Mouse (Mus musculus): ENCODE results near the gene D10Wsu102e. TPM values are rescaled to one million over a fixed set of nuclear protein-coding genes. Genes with fewer than 3 reads are reported as not detected.
"Not testable (repeated sequence)": the region's sequence is repeated elsewhere in the genome, so short reads cannot be mapped to it uniquely, and the experiment has no call there.

D10Wsu102e gene
- polyA plus RNA-seq, 1 experiment, result 0.50 TPM

DNA sequence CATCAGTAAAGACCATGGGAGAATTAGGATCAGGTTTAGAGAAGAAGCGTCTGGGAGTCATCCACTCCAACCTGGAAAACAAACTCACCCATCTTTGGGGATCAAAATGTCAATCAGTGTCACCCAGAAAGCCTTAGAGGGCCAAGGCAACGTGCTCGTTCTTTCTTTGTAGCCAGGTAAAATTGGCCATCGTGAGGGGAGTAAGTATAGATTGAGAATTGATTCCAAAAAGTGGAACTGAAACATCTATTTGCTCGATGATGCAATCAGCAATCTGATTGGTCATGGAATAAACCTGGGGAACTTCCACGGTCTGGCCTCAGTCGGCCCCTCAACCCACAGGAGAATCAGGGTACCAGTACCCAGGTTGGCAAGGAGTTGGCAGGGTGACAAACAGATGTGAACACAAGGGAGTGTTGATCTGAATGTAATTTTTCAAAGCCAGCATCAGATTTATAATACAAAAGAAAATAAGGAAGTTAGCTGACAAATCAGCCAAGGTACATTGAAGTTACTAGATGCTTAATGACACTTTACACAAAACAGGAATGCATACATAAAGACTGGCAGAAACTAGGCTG is 25.4 kb downstream of the D10Wsu102e start:
- H3ac ChIP-seq (ENCODE audit: control insufficient read depth, insufficient read length), result no peak overlapping the region
- TF ChIP-seq REST (IDR thresholded peaks at IDR 0.05; ENCODE audit: insufficient read depth, insufficient read length), result no peak
- no peaks in the 10 kb centered on the region for H3K79me2 ChIP-seq (ENCODE audit: control insufficient read depth, insufficient read depth)
- no peaks in the 10 kb centered on the region for H3K27me3 ChIP-seq (ENCODE audit: control insufficient read depth, insufficient read depth, insufficient read length)
- no peak overlapping the region for H3K4me3 ChIP-seq
- no peak overlapping the region for H3K4me2 ChIP-seq (ENCODE audit: low read depth)
- peaks cover 5% of the 10 kb centered on the region for H3K36me3 ChIP-seq (ENCODE audit: control insufficient read depth, insufficient read depth)

DNA sequence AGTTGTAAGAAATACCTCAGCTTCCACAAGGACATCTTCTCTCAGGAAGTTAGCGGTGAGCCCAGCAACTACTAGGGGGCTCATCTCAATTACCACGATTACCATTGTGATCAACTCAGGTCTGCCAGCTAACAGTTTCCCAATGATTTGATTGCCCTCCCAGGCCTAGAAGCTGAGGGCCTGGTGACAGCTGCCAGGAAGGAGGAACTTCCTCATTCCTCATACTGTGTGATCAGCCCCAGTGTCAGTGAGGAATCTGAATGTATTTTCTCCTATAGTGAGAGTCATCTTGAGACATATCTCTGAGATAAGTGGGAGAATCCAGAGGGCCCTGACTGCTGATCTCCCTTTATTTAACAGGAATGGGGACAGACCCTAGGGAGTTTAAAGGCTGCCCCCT is 37.3 kb downstream of the D10Wsu102e start:
- Histone ChIP-seq H3K36me3 (ENCODE audit: control insufficient read depth, insufficient read depth) (no peaks in the 10 kb centered on the region), H3K79me2 (ENCODE audit: control insufficient read depth, insufficient read depth) (no peaks in the 10 kb centered on the region), H3K4me3 (no peak overlapping the region), H3ac (ENCODE audit: control insufficient read depth, insufficient read length) (no peak overlapping the region), H3K27me3 (ENCODE audit: control insufficient read depth, insufficient read depth, insufficient read length) (no peaks in the 10 kb centered on the region), H3K4me2 (ENCODE audit: low read depth) (no peak overlapping the region)
- no peak for TF ChIP-seq POLR2AphosphoS2 (IDR thresholded peaks at IDR 0.05; ENCODE audit: insufficient read length, low read depth)
- no peak for TF ChIP-seq MYOD1 (IDR thresholded peaks at IDR 0.05; ENCODE audit: control insufficient read depth in 1 of 3, insufficient read length in 2 of 3, low read depth in 2 of 3)
- TF ChIP-seq MAX (IDR thresholded peaks at IDR 0.05; ENCODE audit: low read depth), result no peak
- TF ChIP-seq CEBPB (IDR thresholded peaks at IDR 0.05; ENCODE audit: insufficient read depth, poor library complexity, severe bottlenecking), result no peak
- no peak for TF ChIP-seq TCF3 (IDR thresholded peaks at IDR 0.05; ENCODE audit: insufficient read length, low read depth)

GRCm38 (mm10) chr10:83400896-83401295 is 40.9 kb downstream of the D10Wsu102e start:
- not testable (repeated sequence) for H3K4me3 ChIP-seq; H3K27me3 ChIP-seq (ENCODE audit: control insufficient read depth, insufficient read depth, insufficient read length); H3ac ChIP-seq (ENCODE audit: control insufficient read depth, insufficient read length); H3K36me3 ChIP-seq (ENCODE audit: control insufficient read depth, insufficient read depth); H3K79me2 ChIP-seq (ENCODE audit: control insufficient read depth, insufficient read depth); H3K4me2 ChIP-seq (ENCODE audit: low read depth)

GRCm38 (mm10) chr10:83405031-83405430 is 45.0 kb downstream of the D10Wsu102e start:
- Histone ChIP-seq H3K4me2 (ENCODE audit: low read depth) (no peak overlapping the region), H3K27me3 (ENCODE audit: control insufficient read depth, insufficient read depth, insufficient read length) (no peaks in the 10 kb centered on the region), H3K36me3 (ENCODE audit: control insufficient read depth, insufficient read depth) (no peaks in the 10 kb centered on the region), H3K79me2 (ENCODE audit: control insufficient read depth, insufficient read depth) (no peaks in the 10 kb centered on the region), H3K4me3 (no peak overlapping the region), H3ac (ENCODE audit: control insufficient read depth, insufficient read length) (no peak overlapping the region)
- TF ChIP-seq E2F4 (IDR thresholded peaks at IDR 0.05; ENCODE audit: insufficient read depth) (no peak), MYOG (IDR thresholded peaks at IDR 0.05; ENCODE audit: control insufficient read depth in 1 of 3, insufficient read depth in 1 of 3, insufficient read length in 2 of 3, low read depth in 2 of 3) (no peak), MAX (IDR thresholded peaks at IDR 0.05; ENCODE audit: low read depth) (no peak), POLR2AphosphoS2 (IDR thresholded peaks at IDR 0.05; ENCODE audit: insufficient read length, low read depth) (no peak), SRF (IDR thresholded peaks at IDR 0.05; ENCODE audit: control insufficient read depth, insufficient read length, low read depth) (no peak), MYOD1 (IDR thresholded peaks at IDR 0.05; ENCODE audit: control insufficient read depth in 1 of 3, insufficient read length in 2 of 3, low read depth in 2 of 3) (no peak), POLR2A (IDR thresholded peaks at IDR 0.05; ENCODE audit: insufficient read length, low read depth) (no peak), USF1 (IDR thresholded peaks at IDR 0.05; ENCODE audit: low read depth) (no peak), TCF12 (IDR thresholded peaks at IDR 0.05; ENCODE audit: insufficient read depth, poor library complexity, severe bottlenecking) (no peak), TCF3 (IDR thresholded peaks at IDR 0.05; ENCODE audit: insufficient read length, low read depth) (no peak), REST (IDR thresholded peaks at IDR 0.05; ENCODE audit: insufficient read depth, insufficient read length) (no peak), CEBPB (IDR thresholded peaks at IDR 0.05; ENCODE audit: insufficient read depth, poor library complexity, severe bottlenecking) (no peak)

DNA sequence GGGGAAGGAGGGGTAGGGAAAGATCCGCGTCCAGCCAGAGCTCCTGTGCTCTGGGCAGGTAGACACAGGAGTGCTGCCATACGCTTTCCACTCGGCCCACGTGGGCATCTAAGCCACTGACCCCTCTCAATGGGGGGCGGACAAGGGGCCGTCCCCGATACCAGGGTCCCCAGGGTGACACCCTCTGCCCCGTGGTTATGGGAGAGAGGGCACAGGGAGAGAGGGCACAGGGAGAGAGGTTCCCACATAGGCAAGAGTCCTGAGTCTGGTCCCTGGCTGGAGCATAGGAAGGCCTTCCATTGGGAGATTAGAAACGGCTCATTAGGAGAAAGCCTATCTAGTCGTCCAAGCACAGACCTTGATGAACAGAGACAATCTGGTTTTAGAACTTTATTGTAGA is 45.7 kb downstream of the D10Wsu102e start:
- TF ChIP-seq TCF12 (IDR thresholded peaks at IDR 0.05; ENCODE audit: insufficient read depth, poor library complexity, severe bottlenecking), result no peak
- TF ChIP-seq E2F4 (IDR thresholded peaks at IDR 0.05; ENCODE audit: insufficient read depth), result no peak
- TF ChIP-seq MYOD1 (IDR thresholded peaks at IDR 0.05; ENCODE audit: control insufficient read depth in 1 of 3, insufficient read length in 2 of 3, low read depth in 2 of 3), result no peak
- TF ChIP-seq USF1 (IDR thresholded peaks at IDR 0.05; ENCODE audit: low read depth), result no peak
- TF ChIP-seq MYOG (IDR thresholded peaks at IDR 0.05; ENCODE audit: control insufficient read depth in 1 of 3, insufficient read depth in 1 of 3, insufficient read length in 2 of 3, low read depth in 2 of 3), result no peak
- no peak for TF ChIP-seq SRF (IDR thresholded peaks at IDR 0.05; ENCODE audit: control insufficient read depth, insufficient read length, low read depth)
- TF ChIP-seq MAX (IDR thresholded peaks at IDR 0.05; ENCODE audit: low read depth), result no peak
- no peak for TF ChIP-seq POLR2AphosphoS2 (IDR thresholded peaks at IDR 0.05; ENCODE audit: insufficient read length, low read depth)
- TF ChIP-seq POLR2A (IDR thresholded peaks at IDR 0.05; ENCODE audit: insufficient read length, low read depth), result no peak
- no peak for TF ChIP-seq TCF3 (IDR thresholded peaks at IDR 0.05; ENCODE audit: insufficient read length, low read depth)
- TF ChIP-seq REST (IDR thresholded peaks at IDR 0.05; ENCODE audit: insufficient read depth, insufficient read length), result no peak
- no peak for TF ChIP-seq CEBPB (IDR thresholded peaks at IDR 0.05; ENCODE audit: insufficient read depth, poor library complexity, severe bottlenecking)
- H3K79me2 ChIP-seq (ENCODE audit: control insufficient read depth, insufficient read depth), result no peaks in the 10 kb centered on the region
- no peak overlapping the region for H3K4me3 ChIP-seq
- no peak overlapping the region for H3K4me2 ChIP-seq (ENCODE audit: low read depth)
- H3K36me3 ChIP-seq (ENCODE audit: control insufficient read depth, insufficient read depth), result no peaks in the 10 kb centered on the region
- H3K27me3 ChIP-seq (ENCODE audit: control insufficient read depth, insufficient read depth, insufficient read length), result no peaks in the 10 kb centered on the region
- no peak overlapping the region for H3ac ChIP-seq (ENCODE audit: control insufficient read depth, insufficient read length)
